Mouse (Mus musculus) heart, adult 2 months (tissue): ENCODE measurements at regions not wholly inside any gene's neighbourhood (a gene's known extent, or its start where the extent isn't known, plus 50 kb on each side); places are given as distances from the start of the nearest gene placed in this dataset.

ENCODE experiments used
- CTCF ChIP-seq: fragments of 200-600 bp; IDR thresholded peaks from 2 replicates; pipeline ENCODE4 v1.8.1; 2022; ENCODE audit warnings: antibody characterized with exemption, mild to moderate bottlenecking, moderate library complexity
- EP300 ChIP-seq: fragments of 200-500 bp; IDR thresholded peaks from 2 replicates; pipeline ENCODE4 v1.6.1; 2011; ENCODE audit warnings: low read depth, low read length, control low read depth; ENCODE audit not compliant: insufficient read depth
- POLR2A ChIP-seq: fragments of 200-500 bp; IDR thresholded peaks from 2 replicates; pipeline ENCODE4 v1.6.1; 2011; ENCODE audit warnings: mild to moderate bottlenecking, low read depth, low read length, control low read depth; ENCODE audit not compliant: insufficient read depth

GRCm38 (mm10) chr17:84056469-84056868 is 131.3 kb downstream of the Zfp36l2 start:
- TF ChIP-seq CTCF: no peak
- no peak for TF ChIP-seq EP300
- TF ChIP-seq POLR2A: no peak
